Mouse (Mus musculus) gastrocnemius, adult 8-10 months (tissue): ENCODE results near the gene Ctps2. TPM values are rescaled to one million over a fixed set of nuclear protein-coding genes. Genes with fewer than 3 reads are reported as not detected.
"Not testable (repeated sequence)": the region's sequence is repeated elsewhere in the genome, so short reads cannot be mapped to it uniquely, and the experiment has no call there.

Experiments used
- DNase-seq, 2 experiments: peaks; one replicate each; pipeline ENCODE4 v3.0.0; 2022; ENCODE audit warnings: low spot score in 2 of 2
- total RNA-seq, 4 experiments: library from RNA; stranded (reverse); gene quantifications; 2 replicates each; pipeline ENCODE4 v1.2.4; 2022

Ctps2 gene
- total RNA-seq: 1 to 10 TPM; 2.5 to 8.2 (median 5.4) TPM

GRCm38 (mm10) chrX:162900938-162901337, at the start of gene Ctps2:
Gene Ctps2, plus strand, starts transcription at chrX:162901238.
- DNase-seq: no peak

- no peak for DNase-seq
Observed at GRCm38 (mm10) chrX:162868294-162868965, 32.6 kb upstream of the Ctps2 start.

DNA sequence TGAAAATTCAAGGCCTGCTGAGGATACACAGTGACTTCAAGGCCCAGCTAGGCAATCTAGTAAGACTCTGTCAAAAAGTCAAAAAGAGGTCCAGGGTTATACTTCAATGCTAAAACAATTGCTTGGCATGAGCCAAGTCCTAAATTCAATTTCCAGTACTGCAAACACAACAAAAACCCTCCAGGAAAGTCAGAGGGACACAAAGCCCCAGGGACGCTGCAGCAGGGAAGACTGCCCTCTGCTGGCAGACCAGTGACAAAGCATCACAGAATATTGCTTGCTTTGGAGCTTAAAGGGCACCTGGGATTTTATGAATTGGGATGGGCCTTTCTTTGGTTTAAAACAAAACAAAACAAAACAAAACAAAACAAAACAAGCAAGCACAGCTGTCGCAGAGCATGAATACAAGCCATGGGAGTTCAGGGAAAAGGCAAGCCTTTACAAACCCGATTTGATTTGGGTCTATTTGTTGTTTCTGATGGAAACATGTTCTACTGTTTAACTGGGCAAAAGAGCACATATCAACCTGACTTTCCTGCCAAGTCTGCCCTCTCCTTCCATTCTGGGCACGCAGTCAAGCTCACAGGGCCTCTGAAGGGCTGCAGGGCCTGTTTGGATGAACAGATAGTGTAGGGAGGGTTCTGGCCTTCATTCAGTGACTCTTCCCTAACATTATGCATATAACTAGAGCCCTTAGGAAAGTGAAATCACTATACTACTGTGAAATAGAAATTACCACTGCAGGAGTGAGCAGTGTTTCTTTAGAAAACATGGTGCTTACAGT, 29.1 kb upstream of the Ctps2 start:
- no peak for DNase-seq

- DNase-seq: no peak
Observed at GRCm38 (mm10) chrX:162873761-162874160, 27.3 kb upstream of the Ctps2 start.

- no peak for DNase-seq
Observed at GRCm38 (mm10) chrX:162878236-162878635, 22.8 kb upstream of the Ctps2 start.

GRCm38 (mm10) chrX:162887931-162888511, 13.0 kb upstream of the Ctps2 start, which contains the start of gene Syap1:
Gene Syap1, minus strand, starts transcription at chrX:162888447.
- DNase-seq: peak; percentile 69

DNA sequence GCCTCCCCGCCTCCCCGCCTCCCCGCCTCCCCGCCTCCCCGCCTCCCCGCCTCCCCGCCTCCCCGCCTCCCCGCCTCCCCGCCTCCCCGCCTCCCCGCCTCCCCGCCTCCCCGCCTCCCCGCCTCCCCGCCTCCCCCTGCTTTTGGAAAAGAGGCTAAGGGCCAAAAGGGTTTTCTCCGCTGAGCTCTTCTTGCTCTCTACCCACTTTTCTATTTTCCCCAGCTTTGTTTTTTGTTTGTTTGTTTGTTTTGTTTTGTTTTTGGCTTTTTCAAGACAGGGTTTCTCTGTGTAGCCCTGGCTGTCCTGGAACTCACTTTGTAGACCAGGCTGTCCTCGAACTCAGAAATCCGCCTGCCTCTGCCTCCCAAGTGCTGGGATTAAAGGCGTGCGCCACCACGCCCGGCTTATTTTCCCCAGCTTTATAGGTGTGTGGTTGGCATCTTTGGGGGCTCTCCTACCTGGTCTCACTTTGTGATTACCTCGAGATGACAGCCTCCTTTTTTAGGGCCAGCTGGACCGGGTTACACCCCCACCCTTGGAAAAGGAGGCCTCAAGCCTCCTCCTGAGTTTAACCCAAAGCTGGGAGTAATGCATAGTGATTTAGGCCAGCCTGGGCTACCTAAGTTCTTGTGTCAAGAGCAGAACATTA, 12.3 kb upstream of the Ctps2 start:
- DNase-seq: not testable (repeated sequence)

DNA sequence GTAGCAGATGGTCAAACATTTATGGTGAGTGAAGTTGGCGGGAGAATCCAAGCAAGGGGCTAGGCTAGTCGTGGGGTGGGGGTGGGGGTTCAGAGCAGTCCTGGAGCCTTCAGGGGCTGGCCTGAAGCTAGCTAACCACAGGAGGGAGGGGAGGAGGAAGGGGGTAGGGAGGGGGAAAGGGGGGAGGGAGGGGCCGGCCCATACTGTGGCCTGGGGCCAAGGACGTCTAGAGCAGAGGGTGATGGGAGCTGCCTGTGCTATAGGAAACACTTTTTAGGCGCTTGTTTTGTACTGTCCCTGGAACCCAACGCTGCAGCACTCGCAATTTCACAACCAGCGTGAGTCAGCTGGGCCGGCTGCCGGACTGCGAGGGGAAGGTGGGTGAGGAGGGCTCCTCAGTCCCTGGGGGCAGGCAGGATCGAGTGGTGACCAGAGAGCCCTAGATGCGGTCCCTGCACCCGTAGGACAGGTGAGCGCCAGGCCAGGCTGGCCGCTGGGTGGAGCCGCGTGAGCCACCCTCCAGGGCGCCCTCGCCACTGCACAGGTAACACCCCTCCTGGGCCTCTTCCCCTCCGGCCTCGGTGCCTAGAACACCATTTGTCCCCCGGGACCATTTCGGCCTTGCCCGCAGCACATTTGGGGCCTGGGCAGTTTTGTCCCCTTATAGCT, 467 bp downstream of the Ctps2 start:
- DNase-seq: peak in 1 of 2 experiments; percentile 13

GRCm38 (mm10) chrX:162902040-162902734, 1.1 kb downstream of the Ctps2 start:
- peak in 1 of 2 experiments; percentile 5 for DNase-seq

DNA sequence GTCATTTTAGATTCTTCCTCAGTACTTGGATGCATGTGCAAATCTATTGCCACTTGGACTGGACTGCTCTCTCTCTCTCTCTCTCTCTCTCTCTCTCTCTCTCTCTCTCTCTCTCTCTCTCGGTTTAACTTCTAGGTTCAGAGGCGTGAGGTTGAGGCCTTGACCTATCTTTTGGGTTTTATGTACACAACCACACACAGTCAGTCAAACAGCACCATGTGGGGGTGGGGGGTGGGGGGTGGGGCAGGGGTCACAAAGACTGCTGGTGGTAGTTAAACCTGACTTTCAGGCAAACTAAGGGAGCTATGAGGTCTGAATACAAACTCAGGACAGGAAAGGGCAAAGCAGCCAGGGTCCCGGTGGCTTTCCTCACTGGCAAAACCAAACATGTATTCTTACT, 6.5 kb downstream of the Ctps2 start:
- no peak for DNase-seq

GRCm38 (mm10) chrX:162913651-162914050, 12.6 kb downstream of the Ctps2 start:
- no peak for DNase-seq

DNA sequence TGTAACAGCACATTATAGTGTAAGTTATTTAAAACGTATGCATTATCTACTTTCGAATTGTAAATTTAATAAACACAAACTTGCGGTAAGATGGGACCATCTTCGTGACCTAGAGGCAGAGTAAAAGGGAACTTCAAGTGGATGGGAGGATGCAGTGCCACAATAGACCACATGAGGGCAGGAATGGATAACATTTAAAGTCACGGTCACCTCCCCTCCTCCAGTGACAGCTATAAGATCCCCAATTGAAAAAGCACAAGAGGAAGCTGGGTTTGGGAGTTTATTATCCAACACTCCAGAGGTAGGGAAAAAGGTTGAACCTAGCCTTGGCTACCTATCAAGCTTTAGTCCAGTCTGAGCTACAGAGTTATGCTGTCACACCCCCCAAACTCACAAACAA, 14.7 kb downstream of the Ctps2 start:
- peak in 1 of 2 experiments; percentile 16 for DNase-seq

GRCm38 (mm10) chrX:162921487-162922125, 20.6 kb downstream of the Ctps2 start:
- no peak for DNase-seq

DNA sequence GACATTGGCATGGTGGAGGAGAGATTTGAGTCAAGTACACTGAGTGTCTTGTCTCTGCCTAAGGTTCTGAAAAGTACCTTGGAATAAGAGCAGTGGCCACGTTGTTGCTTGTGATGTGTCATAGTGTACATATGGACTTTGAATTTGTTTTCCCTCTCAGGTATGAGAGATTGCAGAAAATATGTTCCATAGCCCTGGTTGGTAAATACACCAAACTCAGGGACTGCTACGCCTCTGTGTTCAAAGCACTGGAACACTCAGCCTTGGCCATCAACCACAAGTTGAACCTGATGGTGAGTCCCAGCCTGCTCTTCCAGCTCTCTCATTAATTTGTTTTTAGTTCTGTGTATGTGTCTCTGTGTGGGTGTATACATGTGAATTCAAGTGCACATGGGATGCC, 30.4 kb downstream of the Ctps2 start:
- no peak for DNase-seq

DNA sequence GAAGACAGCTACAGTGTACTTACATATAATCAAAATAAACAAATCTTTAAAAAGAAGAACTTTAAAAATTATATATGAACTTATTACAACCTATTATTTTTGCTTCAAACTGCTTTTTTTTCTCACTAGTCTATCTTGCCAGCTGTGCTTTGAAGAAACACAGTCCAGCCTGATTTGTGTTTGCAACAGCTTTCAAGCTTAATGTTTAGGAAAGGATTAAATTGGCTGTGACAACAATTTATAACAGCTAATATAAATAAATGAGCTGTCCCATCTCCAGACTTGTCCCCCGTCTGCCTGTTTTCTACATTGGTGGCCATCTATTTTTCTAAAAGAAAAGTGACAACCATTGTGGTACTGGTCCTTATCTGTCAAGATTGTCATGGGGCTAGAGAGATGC, 41.0 kb downstream of the Ctps2 start:
- DNase-seq: no peak

DNA sequence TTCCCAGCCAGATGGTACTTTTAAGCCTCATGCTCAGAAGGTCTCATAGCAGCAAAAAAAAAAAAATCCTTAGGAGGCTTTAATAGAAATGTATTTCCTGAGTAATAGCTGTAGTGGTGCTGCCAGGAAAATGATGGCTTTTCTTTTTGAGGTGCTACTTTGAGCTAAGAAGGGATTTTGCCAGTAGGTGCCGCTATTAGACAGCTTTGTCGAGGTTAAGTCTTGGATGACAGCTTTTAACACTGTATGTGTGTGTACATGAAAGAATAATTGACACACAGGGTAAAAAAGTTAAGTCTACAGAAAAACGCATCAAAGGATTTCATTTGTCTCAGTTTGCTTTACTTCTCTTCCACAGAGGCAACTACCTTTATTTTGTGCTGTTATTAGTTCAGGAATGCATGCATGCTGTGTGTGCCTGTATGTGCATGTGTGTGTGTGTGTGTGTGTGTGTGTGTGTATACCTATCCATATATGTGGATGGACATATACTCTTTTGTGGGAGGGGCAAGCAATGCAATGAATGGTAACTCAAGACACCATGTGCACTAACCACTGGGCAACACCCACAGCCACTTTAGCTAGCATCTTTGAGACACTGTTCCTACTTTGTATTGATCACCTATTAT, 48.9 kb downstream of the Ctps2 start:
- no peak for DNase-seq

- DNase-seq: no peak
Observed at GRCm38 (mm10) chrX:162957921-162958320, 56.9 kb downstream of the Ctps2 start.

- DNase-seq: no peak
Observed at GRCm38 (mm10) chrX:162963840-162964239, 62.8 kb downstream of the Ctps2 start.

DNA sequence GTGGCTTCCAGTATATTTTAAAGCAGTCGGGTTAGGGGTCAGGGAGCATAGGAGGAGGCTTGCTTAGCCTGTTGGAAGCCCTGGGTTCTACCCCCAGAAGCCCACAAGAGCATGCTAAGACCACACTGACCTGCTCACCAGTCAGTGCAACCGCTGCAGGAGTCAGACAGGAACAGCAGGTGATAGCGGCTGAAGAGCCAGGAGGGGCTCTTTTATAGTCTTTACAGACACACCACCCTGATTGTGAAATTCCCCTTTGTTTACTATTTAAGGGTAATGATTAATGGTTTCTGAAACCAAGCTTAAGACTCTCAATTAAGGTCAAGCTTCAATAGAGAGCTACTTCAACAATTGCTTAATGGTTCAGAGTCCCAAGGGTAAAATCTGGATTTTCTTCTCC, 63.3 kb downstream of the Ctps2 start, which contains the start of gene S100g:
Gene S100g (minus strand): TSS at position 217 of the 400 bp plus-strand sequence.
- DNase-seq: no peak

DNA sequence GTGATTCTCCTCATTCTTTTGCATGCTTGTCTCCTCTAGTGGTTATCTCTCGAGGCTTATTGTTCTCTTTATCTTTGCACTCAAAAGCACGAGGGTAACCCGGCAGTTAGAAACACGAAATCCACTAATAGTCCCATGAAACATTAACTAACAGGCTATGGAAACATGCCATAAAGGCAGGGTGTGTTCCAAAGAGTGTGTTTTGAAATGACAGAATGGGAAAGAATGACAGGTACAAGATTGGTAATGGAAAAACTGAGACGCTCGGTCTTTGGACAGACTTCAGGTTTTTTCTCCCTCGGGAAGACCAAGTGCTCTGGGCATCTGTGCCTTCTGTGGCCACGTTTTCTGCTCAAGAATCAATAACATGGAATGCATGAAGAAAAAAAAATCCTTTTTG, 66.4 kb downstream of the Ctps2 start:
- no peak for DNase-seq
